Mouse (Mus musculus): Measurements from ENCODE around the gene Tox3.

Tox3 gene

DNA sequence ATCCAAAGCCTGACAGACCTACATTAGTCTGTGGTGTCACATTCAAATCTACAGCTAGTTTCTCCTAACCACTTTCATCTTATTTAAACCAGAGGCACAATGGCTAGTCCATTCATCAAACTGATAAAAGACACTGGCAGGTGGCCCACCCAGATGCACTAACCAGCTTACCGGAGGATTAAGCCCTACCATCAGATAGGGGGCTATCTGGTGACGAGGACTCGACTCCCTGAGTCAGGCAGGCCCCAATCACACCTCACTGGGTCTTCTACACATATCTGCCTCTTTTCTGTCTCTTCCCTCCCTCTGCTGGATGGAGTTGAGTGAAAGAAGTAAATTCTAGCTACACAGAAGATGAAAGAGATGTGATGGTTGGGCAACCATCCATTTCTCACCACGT is 24.3 kb downstream of the Tox3 start:
- no peak for DNase-seq (ENCODE audit: low spot score)

DNA sequence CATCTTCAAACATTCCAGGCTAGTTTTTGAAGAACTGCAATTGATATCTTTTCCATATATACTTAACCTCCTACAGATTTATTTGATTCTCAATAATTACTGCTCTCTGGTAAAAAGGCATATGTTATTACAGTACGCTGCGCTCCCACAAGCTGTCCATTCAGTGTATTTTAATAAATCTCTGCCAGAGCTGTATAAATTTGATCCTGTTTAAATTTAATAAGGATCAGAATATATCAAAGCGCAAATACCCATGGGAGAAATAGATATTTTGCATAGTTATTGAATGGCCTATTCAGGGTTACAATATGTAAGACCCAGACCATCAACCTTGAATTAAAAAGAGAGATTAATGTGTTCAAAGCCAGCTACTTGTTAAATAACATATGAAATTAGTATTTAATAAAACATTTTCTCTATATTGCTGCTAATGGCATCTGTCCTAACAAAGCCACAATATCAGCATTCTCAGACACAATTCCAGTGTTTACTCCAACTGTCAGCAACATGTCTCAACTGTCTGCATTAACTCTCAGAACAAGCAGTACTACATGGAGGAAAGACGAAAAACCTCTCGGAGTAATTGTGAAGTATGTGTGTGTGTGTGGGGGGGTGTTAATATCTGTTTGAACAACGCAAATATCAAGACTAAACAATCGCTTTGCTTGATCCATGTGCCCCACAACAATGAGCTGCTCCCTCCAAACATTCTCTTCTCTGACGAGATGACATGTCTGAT is 25.3 kb downstream of the Tox3 start:
- no peak for DNase-seq (ENCODE audit: low spot score)

DNA sequence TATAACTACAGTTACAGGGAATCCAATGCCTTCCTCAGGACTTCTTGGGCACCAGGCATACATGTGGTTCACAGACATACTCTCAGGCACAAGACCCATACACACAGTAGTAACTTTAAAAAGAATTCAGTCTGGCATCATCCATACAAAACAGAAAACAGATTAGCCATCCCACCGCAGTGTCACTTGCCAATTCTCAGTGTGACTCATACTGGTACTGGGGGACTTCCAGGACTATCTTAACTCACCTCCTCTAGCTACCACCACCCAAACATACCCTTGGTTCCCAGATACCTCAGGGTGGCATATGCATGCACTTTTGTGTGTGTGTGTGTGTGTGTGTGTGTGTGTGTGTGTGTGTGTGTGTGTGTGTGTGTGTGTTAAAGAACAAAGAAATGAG is 26.9 kb downstream of the Tox3 start:
- DNase-seq (ENCODE audit: low spot score), result no peak

DNA sequence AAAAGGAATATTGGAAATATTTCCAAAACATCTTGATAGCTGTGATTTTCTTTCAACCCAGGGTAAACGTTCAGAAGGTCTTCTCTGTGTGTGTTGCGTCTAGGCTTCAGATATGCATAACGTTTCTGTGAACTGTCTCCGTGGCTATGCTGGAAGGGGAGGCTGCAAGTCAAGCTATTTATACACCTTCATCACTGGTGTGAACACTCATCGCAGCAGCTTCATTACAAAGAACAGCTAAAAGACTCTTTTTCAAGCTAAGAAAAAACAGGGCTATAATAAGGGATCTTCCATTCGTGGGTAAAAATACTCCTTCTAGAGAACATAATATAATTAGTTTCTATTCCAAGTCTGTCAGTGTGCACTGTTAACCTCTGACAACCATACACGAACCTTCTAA is 33.8 kb downstream of the Tox3 start:
- no peak for DNase-seq (ENCODE audit: low spot score)

DNA sequence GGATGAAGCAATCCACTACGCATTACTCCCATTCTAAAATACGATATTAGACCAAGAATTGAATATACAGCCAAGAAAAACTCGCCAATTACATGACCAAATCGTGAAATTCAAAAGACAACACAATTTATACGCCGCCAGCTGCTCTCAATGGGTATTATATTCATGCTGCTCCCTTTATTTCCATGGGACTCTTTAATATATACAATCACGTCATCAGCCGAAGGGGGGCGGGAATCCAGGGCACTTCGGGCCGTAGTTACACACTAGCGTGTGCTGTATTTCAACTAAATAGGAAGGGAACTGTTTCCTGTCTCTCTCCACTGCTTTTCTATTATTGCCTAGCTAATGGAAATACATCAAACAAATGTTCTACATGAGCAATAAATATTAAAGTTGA is 45.2 kb downstream of the Tox3 start:
- no peak for DNase-seq (ENCODE audit: low spot score)

DNA sequence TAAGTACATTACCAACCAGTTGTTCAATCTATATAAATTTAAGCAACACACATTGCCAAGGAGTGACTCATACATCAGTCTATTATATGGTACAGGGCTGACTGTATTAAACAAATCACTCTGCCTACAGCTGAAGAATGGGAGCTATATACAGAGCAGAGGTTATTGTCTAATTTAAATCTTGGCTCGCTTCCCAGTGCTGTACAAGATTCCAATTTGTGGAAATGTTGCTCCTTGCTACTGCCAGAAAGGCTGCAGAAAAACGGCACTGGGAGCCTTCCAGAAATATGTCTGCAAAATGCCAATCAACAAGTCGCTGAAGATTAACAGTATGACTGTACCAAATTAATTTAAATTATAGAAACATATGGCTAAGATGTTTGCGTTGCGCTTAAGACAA is 45.9 kb downstream of the Tox3 start:
- DNase-seq (ENCODE audit: low spot score), result no peak

DNA sequence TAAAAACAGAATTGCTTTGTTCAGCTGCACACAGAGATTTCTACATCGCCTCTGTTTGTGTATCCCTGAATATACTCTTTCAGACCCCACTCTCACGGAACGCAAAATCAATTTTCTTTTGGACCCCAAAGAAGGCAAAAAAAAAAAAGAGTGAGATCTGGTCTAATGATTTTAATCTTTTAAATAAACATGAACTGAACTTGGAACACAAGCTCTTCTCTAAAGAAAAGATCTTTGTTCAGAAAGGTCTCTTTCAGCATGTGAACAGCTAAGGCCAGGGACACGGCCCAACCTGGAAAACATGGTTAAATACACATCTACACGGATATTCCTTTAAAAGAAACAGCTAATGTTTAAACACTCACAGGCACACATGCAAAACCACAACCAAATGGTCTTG is 46.6 kb downstream of the Tox3 start:
- no peak for DNase-seq (ENCODE audit: low spot score)

DNA sequence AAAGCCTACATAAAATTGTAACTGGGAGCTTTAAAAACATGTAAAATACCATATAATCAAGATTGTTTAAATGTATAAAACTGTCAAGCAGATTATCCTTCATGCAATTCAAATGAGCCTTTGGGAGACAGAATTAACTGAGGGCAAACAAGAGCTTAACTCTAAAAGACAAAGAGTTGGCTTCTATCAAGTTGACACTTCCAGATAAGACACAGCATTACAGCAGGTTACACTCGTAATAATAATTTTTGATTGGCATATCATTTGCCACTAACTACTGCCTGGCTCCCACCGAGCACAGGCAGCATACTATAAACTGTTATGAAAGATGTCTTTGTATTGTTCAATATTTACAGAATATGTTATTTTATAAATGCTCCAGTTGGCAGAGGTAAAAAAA is 47.2 kb downstream of the Tox3 start:
- no peak for DNase-seq (ENCODE audit: low spot score)

DNA sequence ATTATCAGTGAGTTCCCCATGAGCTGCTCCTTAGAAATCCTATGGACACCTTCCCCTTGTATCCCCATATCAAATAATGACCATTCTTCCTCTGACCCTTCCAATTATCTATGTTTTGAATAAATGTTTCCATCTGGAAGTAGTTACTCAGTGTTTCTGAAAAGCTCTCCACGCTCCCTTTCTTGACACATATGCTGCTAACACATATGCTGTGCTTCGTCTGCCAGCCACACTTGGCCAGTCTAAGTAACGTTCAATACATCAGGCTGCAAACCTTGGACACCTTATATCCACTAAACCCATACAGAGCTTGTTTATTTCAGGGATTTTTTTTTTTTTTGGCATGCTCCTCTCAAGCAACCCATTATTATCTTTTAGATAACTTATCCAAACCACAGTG is 54.1 kb downstream of the Tox3 start:
- DNase-seq (ENCODE audit: low spot score), result no peak

DNA sequence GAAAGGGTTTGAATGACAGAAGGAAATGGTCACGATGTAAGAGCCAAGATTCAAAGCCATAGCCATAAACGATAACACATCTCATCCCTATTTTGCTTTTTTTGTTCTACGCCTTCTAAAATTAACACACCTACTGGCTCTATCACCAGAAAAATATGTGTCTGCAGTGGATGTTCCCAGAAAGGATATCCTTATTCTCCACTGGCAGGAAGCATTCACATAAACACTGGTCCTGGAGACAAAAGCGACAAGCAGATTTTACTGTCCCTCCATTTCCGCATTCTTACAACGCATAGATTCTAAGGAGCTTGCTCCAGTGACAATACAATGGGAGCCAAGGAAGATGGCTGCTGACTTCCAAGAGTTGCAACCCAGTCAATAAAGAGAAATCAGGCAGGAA is 57.3 kb downstream of the Tox3 start:
- no peak for DNase-seq (ENCODE audit: low spot score)

DNA sequence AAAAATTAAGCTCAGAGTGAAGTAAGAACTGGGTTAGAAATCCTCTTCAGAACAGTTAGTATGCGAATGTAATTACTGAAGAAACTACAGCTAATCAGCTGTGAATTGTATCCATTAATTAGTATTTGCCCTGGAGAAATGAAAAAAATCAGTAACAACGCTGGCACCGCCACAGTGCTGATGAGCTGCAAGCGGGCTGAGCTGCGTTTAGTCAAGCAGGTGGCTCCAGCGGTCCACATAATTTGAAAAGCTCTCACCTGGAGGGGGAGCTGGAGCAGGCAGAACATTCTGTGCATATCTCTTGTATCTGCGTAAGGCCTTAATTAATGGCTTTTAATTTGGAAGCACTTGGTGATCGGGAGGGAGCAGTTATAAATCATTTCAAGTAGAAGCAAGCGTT is 71.4 kb downstream of the Tox3 start:
- DNase-seq (ENCODE audit: low spot score), result no peak

DNA sequence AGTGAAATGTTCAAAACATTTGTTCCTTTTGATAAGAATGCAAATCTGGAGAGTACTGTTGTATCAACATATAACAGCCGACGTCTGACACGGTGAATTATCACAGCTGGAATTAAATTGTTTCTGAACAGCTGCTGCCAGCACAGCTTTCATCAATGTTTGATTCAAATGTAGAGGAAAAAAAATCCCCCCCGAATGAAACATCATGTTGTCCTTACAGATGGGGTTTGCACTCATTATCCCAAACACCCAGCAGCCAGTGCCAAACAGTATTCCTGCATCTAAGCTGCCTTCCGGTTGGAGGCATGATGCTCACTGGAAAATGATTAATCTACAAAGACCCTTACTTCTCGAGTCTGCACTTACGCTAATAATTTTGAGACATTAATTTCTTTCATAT is 75.0 kb downstream of the Tox3 start:
- DNase-seq (ENCODE audit: low spot score), result no peak

DNA sequence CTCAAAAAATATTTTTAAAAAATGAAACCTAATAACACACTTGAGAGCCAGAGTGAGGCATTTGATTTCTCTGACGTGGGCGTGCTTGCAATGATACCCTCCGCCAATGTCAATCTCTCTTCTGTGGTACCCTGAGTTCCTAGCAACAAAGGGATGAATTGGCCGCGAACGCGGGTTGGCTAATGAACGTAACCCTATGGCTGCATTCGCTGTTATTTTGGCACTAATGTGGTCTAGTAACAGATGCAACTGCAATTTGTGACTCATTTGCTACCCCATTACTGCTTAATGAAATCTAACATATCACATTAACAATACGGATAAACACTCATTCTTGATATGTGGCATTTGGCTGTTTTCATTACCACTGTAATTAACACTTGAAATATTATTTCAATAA is 76.2 kb downstream of the Tox3 start:
- DNase-seq (ENCODE audit: low spot score), result no peak

DNA sequence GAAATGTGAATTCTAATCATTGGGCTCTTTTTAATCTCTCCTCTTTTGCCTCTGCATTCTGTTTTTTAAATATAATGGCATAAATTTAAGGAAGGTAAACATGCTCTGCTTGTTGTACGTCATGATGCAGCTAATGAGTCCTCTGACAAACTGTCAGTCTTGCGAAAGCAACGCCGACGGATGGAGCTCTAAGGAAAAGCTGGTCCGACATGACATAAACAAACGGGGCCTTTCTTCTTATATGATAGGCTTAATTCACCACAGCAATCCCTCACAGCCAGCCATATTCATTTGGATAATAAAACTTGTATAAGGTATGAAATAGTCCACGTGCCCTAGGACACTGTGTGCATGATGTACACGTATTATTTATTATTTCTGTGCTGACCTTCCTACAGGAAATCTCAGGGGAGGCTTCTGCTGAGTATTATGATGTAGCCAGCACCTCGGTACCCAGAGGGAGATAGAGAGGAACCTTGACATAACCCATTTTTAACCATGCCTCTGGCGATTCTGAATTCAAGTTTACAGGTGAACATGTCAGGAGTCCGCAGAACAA is 80.4 kb downstream of the Tox3 start:
- no peak for DNase-seq (ENCODE audit: low spot score)

DNA sequence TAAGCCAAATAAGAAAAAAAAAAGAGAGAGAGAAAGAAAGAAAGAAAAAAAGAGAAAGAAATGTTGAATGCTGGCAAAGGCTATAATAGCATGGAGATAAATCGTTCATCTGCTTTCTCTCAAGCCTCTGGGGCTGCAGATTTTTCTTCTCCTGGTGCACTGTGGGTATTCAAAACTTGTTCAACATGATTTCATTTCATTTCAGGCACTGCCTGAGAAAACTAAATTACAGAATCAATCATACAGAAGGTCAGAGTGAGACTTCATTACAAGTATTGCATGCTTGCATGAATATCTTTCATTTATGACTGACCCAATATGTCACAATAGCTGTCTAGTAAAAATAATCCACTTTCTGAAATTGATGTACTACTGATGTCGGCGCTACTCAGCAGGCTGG is 81.2 kb downstream of the Tox3 start:
- no peak for DNase-seq (ENCODE audit: low spot score)

DNA sequence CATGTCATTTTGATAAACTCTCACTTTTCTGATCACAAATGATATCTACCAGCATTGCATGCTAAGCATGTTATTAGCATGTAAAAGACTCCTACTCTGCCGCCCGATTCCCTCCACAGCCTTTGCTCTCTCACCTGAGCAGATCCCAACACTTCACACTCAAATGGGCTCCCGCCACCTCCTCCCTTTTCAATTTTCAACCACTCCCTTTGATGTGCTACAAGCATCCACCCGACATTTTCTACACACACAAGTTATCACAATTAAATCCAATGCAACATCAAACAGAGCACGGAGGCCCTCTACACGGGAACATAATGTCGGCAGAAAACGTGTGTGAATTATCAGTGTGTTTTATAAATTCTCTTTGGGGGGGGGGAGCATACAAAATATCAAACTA is 81.9 kb downstream of the Tox3 start:
- no peak for DNase-seq (ENCODE audit: low spot score)

DNA sequence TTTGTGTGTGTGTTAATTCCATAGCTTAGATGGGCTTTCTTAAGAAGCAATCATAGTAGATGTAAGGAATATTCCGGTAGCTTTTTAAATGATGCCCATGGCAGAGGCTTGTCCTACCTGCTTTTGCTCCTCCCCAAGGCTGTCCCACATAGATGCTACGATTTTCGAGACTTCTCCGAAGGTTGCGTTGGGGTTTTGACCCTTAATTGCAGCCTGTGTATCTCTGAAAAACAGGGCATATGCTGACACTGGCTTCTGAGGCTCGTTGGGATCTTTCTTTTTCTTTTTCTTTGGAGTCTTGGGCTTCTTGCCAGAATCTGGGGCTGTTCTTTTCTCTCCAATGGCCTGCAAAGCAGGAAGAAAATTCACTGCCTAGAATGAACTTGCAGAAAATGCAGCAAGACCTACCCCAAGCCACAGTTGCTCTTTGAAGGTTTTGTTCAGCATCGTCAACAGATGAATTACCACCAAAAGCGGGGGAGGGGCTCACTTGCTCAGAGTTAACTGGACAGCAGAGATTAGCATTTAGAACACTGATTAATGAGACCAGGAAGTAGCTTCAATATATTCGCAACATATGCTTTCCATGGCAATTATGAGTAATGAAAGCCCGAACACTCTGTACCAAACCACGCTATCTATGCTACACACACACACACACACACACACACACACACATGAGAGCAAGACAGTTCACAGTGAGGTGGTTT is 93.8 kb downstream of the Tox3 start:
- no peak for DNase-seq (ENCODE audit: low spot score)

DNA sequence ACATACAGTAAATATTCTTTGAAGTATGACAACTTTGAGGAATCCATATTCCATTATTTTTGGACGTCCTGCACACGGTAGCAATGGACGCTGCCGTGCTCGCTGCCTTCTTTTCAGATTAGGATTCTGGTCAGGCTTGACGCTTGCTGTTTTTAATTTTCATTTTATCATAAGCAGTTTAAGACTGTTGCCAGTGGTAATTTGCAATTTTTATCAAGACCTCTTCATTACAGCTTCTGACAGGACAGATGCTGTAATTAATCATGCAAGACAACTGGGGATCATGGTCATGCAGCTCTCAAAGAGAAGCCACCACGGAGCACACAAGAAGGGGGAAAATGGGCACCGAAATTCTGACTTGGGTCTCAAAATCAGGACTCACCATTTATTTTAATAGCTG is 101.8 kb downstream of the Tox3 start:
- no peak for DNase-seq (ENCODE audit: low spot score)

DNA sequence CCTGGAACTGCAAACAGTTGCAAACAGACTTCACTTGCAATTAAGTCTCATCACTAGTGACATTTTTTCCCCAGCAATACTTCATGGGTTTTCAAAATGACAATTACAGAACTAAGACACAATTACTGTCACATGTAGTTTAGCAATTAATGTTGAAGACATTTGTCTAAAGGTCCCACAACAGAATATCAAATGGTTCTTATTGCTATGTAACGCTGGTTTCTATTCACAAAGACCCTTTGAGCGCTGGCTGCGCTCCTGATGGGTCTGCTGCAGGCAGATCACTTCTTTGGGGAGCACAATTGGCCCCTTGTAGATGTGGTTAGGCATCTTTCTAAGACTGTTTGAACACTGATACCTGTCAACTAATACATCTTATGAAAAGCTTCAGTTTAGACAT is 102.3 kb downstream of the Tox3 start:
- DNase-seq (ENCODE audit: low spot score), result no peak

DNA sequence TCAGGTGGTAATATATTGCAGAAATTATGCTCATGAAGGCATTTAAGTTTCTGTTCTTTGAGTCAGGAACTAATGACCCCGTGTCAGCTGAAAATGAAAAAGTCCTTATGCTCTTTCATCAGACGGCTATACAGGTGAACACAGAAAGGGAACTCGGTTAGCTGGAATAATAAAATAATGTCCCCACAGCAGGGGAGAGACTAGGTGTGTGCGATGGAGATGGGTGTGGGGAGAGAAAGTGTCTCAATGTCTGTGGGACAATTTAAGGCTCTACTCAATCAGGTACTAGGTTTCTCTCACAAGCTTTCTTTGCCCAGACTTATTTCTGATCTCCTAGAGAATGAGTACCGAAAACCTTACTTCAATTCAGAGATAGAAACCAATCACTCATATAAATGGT is 103.0 kb downstream of the Tox3 start:
- DNase-seq (ENCODE audit: low spot score), result no peak

DNA sequence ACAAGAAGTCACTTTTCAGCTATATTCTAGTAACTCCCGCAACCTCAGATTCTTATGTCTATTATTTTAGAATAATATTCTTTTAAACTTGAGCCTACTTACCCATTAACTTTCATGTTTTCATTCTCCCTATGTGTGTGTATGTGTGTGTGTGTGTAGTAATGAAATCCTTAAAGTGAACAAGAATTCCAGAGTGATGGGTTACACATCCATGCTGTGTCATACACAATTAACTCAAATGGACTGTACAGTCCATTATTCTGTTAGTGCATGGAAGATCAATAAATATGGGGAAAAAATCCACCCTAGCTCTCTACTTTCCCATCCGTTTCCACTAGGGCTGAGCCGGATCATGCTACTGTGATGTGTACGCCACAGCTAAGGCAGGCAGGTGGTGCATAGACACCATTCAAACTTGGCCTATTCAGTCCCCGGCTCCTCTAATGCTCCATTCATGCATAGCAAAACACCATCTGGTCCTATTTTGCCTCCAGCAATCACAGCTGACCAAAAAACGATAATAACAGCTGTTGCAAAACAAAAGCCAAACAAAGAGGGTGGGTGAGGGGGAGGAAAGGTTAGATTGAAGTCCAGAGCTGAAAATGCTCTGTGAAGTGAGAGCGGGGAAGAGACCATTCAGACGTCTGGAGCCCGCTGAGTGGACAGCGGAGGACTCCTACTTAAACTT is 103.5 kb downstream of the Tox3 start:
- no peak for DNase-seq (ENCODE audit: low spot score)

DNA sequence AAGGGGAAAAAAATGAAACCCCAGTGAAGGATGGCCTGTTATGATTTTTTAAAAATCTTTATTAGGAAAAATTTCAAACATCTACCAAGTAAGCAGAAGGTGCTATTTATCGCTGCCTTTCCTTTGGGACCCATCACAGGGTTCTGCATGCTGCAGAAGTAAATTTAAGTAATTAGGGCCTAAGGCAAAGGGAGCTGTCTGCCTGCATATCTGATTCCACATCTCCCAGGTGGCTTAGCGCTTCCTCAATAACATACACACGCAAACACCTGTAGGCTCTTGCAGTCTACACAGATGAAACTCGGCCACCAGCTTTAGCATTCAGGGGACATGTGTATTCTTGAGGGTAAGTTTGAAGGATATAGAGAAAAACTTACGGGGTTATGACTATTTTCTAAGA is 104.2 kb downstream of the Tox3 start:
- no peak for DNase-seq (ENCODE audit: low spot score)

DNA sequence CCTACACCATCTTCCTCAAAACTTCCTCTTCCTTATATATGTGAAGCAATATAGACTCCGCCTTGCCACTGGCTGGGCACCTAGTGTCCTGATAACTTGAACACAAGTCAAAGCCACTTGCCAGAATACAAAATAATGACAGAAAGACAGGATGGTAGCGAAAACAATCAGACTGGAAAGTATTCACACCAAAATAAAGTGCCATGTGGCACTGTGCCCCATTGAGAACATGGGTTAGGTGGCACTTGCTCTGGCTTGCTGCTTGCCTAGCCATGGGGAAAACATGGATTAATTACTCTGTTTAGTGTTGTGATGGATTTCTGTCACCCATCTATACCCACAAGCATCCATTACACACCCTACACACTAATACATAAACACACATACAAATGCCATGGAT is 105.8 kb downstream of the Tox3 start:
- no peak for DNase-seq (ENCODE audit: low spot score)

All from urinary bladder, postnatal 10 days (tissue).